35 mouse cellular contexts compared by ENCODE assay signal in genomic region chr10:103860890-103861289, GRCm38 (mm10).
"Had no signal": no experiment of that assay in that cellular context is flagged by ENCODE, and none has a peak within 500 bp of the region (broad histone marks: within the 10 kb centered on the region; RNA-seq: fewer than 3 reads in every experiment).

No protein-coding gene starts in this region.

- H3K4me3 ChIP-seq: heart, embryonic 10.5 days; heart, embryonic 12.5 days; heart, embryonic 13.5 days; heart, embryonic 15.5 days; hindbrain, embryonic 10.5 days; hindbrain, embryonic 12.5 days; hindbrain, embryonic 13.5 days; hindbrain, embryonic 15.5 days; intestine, embryonic 15.5 days; kidney, embryonic 15.5 days; layer of hippocampus, adult 2 months had no signal

- H3K36me3 ChIP-seq: heart, embryonic 10.5 days; heart, embryonic 12.5 days; heart, embryonic 13.5 days; heart, embryonic 15.5 days; hindbrain, embryonic 10.5 days; hindbrain, embryonic 12.5 days; hindbrain, embryonic 13.5 days; hindbrain, embryonic 15.5 days; intestine, embryonic 15.5 days; kidney, embryonic 15.5 days had no signal

- ATAC-seq: hindbrain, embryonic 16.5 days; hindbrain, postnatal 0 days; inflammation-experienced regulatory T-cells, adult 6 months; intestine, embryonic 15.5 days; intestine, embryonic 16.5 days; intestine, postnatal 0 days had no signal

- H3K9ac ChIP-seq: heart, embryonic 12.5 days; heart, embryonic 13.5 days; heart, embryonic 15.5 days; hindbrain, embryonic 12.5 days; hindbrain, embryonic 13.5 days; hindbrain, embryonic 14.5 days; hindbrain, embryonic 15.5 days; intestine, embryonic 15.5 days; kidney, embryonic 15.5 days had no signal

- H3K4me2 ChIP-seq: heart, embryonic 11.5 days; heart, embryonic 12.5 days; heart, embryonic 13.5 days; heart, embryonic 15.5 days; hindbrain, embryonic 12.5 days; hindbrain, embryonic 13.5 days; hindbrain, embryonic 14.5 days; hindbrain, embryonic 15.5 days; intestine, embryonic 15.5 days; kidney, embryonic 15.5 days had no signal

- H3K4me1 ChIP-seq: heart, embryonic 10.5 days; heart, embryonic 12.5 days; heart, embryonic 13.5 days; heart, embryonic 15.5 days; hindbrain, embryonic 10.5 days; hindbrain, embryonic 12.5 days; hindbrain, embryonic 13.5 days; hindbrain, embryonic 15.5 days; intestine, embryonic 15.5 days; kidney, embryonic 15.5 days had no signal

- H3K9me3 ChIP-seq: heart, embryonic 10.5 days; heart, embryonic 12.5 days; heart, embryonic 13.5 days; heart, embryonic 15.5 days; hindbrain, embryonic 10.5 days; hindbrain, embryonic 12.5 days; hindbrain, embryonic 13.5 days; hindbrain, embryonic 15.5 days; intestine, embryonic 15.5 days; kidney, embryonic 15.5 days had no signal

- H3K27me3 ChIP-seq: heart, embryonic 12.5 days; heart, embryonic 13.5 days; heart, embryonic 15.5 days; hindbrain, embryonic 12.5 days; hindbrain, embryonic 13.5 days; hindbrain, embryonic 15.5 days; intestine, embryonic 15.5 days; kidney, embryonic 15.5 days had no signal

- H3K27ac ChIP-seq: heart, embryonic 10.5 days; heart, embryonic 13.5 days; heart, embryonic 15.5 days; hindbrain, embryonic 10.5 days; hindbrain, embryonic 12.5 days; hindbrain, embryonic 13.5 days; hindbrain, embryonic 14.5 days; hindbrain, embryonic 15.5 days; hindbrain, postnatal 0 days; intestine, embryonic 15.5 days; kidney, embryonic 15.5 days; kidney, postnatal 0 days; layer of hippocampus, adult 2 months had no signal

- DNase-seq: heart, postnatal 10 days; heart, postnatal 14 days; heart, postnatal 36 days; heart, postnatal 4 days; kidney, adult 11 months; kidney, adult 18-20 months; kidney, adult 2 months; kidney, adult 8-10 months; kidney, adult 9 months; kidney, postnatal 10 days; kidney, postnatal 14 days; kidney, postnatal 25 days; kidney, postnatal 36 days; kidney, postnatal 4 days; layer of hippocampus, adult 9-11 months; layer of hippocampus, postnatal 36 days had no signal
